Mouse (Mus musculus): Measurements from ENCODE around the gene Gm13276. TPM values are rescaled to one million over a fixed set of nuclear protein-coding genes. Genes with fewer than 3 reads are reported as not detected.
A peak's percentile ranks its signal among the peaks of the same experiment; 100 is the strongest.
"Not testable (repeated sequence)": the region's sequence is repeated elsewhere in the genome, so short reads cannot be mapped to it uniquely, and the experiment has no call there.

Gene Gm13276
- polyA plus RNA-seq (2016; fragmentation: Nextera tagmentation; extraction: Ambion mirVana): not detected in 2 replicates

DNA sequence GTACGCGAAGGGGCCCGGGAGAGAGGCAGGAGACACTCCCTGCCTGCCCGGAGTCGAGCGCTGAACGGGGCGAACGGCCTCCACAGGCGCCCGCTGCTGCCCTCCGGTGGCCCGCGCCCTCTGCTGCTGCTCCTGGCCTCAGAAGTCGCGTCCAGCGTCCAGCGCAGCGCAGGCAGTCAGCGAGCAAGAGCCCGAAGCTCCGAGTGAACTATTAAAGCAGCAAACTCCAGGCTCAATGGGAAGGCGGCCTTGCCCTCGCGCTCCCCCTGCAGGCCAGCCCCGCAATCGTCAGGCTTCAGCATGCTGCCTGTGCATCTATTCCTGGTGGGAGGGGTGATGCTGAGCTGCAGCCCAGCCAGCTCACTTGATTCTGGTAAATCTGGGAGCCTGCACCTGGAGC is at the start of gene Gm13276:
TSS of gene Gm13276 (plus strand) at position 301 of the 400 bp plus-strand sequence.
- not testable (repeated sequence) for H3K4me3 ChIP-seq; H3K4me1 ChIP-seq; DNase-seq (ENCODE audit: extremely low spot score, low spot score); H3K27ac ChIP-seq; H3K27me3 ChIP-seq (ENCODE audit: poor library complexity, severe bottlenecking); H3K36me3 ChIP-seq (replicated peaks); H3K9me3 ChIP-seq
- no CpG with 5 or more reads among the region's 27 CpGs for WGBS

DNA sequence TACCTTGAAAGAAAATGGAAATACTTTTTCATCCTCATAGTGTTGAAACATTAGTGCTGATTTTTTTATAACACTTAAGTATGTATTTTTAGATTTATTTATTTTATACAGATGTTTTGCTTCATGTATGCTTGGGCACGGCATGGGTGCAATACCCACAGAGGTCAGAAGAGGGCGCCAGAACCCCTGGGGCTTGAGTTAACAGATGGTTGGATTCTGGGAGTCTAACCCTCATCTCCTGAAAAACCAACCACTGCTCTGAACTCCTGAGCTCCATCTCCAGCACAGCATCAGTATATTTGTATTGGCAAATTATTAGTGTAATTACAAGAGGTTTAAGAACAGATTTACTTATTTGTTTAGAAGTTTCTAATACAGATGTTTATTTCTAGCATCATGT is 47.0 kb upstream of the Gm13276 start:
- Histone ChIP-seq H3K4me1 (no peaks in the 10 kb centered on the region), H3K27me3 (ENCODE audit: poor library complexity, severe bottlenecking) (no peaks in the 10 kb centered on the region), H3K9me3 (no peaks in the 10 kb centered on the region), H3K27ac (no peak overlapping the region), H3K4me3 (no peak overlapping the region), H3K36me3 (replicated peaks) (no peaks in the 10 kb centered on the region)
- WGBS: 4% methylated on average over 2 of the region's 2 CpGs
- DNase-seq (ENCODE audit: extremely low spot score, low spot score): peak; percentile 82

DNA sequence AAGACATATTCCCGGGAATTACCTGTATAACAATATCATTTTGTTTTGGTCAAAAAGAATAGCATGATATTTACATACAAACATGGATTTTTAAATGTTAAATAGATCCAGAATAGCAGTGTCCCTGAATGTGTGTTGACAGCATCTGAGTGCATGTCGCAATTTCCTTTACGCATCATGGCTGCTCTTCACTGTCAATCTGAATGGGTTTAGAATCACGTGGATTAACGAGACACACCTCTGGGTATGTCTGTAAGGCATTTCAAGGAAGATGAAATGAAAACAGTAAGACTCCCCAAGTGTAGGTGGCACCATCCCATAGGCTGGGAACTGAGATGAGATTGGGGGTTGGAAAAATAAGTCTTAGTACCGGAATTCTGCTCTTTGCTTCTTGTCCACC is 46.5 kb upstream of the Gm13276 start:
- no peaks in the 10 kb centered on the region for H3K9me3 ChIP-seq
- no peaks in the 10 kb centered on the region for H3K4me1 ChIP-seq
- no peaks in the 10 kb centered on the region for H3K36me3 ChIP-seq (replicated peaks)
- H3K27me3 ChIP-seq (ENCODE audit: poor library complexity, severe bottlenecking): no peaks in the 10 kb centered on the region
- 91% methylated on average over 6 of the region's 6 CpGs for WGBS
- no peak overlapping the region for H3K27ac ChIP-seq
- no peak for DNase-seq (ENCODE audit: extremely low spot score, low spot score)
- H3K4me3 ChIP-seq: no peak overlapping the region

DNA sequence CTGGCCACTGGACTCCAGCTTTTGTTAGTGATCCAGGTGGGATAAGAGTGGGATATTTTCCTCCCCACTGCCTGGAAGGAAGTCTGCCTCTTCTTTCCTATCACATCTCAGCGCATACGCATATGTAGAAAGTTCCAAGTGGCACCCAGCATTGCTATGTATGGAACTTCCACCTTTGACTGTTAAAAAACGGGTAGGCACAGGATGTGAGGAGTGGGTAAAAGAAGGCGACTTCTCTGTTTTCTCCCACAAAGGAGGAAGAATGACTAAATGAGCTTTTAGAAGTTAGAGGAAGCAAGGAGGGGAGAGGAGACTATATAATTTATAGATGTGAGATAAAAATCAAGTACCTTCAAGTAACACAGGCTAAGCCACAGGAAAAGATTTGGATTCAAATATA is 44.1 kb upstream of the Gm13276 start:
- no peaks in the 10 kb centered on the region for H3K27me3 ChIP-seq (ENCODE audit: poor library complexity, severe bottlenecking)
- H3K27ac ChIP-seq: no peak overlapping the region
- H3K9me3 ChIP-seq: no peaks in the 10 kb centered on the region
- peaks cover 8% of the 10 kb centered on the region for H3K4me1 ChIP-seq
- 93% methylated on average over 4 of the region's 4 CpGs for WGBS
- no peak for DNase-seq (ENCODE audit: extremely low spot score, low spot score)
- no peak overlapping the region for H3K4me3 ChIP-seq
- H3K36me3 ChIP-seq (replicated peaks): no peaks in the 10 kb centered on the region

DNA sequence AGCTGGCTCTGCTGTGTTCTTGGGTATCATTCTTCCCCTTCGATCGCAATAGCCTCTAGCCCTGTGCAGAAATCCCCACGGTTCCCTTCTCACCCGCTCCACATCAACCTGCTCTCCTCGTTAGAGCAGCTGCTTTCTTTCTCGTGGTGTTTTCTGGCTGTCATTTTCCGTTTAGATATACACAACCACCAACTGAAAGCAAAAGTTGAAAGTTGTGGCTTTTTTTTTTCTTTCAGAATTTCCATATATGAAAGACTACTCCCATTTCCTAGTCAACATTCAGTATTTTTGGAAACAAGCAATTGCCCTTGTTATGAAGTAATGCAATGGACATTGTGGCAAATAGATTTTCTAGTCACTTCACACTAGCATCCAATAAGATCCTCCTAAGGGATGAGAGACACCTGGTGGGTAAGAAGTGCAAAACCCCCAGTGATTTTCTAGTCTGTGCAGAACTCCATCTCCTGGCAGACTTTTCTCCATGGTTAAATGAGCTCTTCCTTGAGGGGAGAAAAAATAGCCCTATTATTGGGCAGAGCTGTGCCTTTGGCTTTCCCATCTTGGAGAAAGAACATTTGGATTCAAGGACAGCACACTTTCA is 42.6 kb upstream of the Gm13276 start:
- Histone ChIP-seq H3K27me3 (ENCODE audit: poor library complexity, severe bottlenecking) (no peaks in the 10 kb centered on the region), H3K36me3 (replicated peaks) (no peaks in the 10 kb centered on the region), H3K27ac (no peak overlapping the region), H3K4me1 (peaks cover 8% of the 10 kb centered on the region), H3K9me3 (no peaks in the 10 kb centered on the region), H3K4me3 (no peak overlapping the region)
- DNase-seq (ENCODE audit: extremely low spot score, low spot score): no peak
- WGBS: 86% methylated on average over 7 of the region's 7 CpGs

DNA sequence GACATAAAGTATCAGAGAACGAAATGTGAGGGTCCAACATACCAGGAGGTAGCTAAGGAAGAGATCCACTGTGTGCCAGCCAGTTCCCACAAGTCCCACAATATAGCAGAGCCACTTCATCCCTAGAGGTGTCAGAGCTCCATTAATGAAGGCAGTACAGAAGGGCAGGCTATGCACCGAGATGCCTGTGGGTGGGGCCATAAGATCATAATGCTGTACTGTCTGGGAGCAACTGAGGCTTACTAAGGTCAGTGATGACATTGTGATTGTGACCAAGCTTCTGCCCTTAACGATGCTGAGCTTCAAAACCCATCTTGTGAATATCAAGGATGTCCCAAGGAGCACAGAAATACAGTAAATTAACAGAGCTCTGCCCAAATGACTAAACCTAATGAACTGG is 41.3 kb upstream of the Gm13276 start:
- DNase-seq (ENCODE audit: extremely low spot score, low spot score): no peak
- Histone ChIP-seq H3K27ac (no peak overlapping the region), H3K36me3 (replicated peaks) (no peaks in the 10 kb centered on the region), H3K9me3 (no peaks in the 10 kb centered on the region), H3K4me3 (no peak overlapping the region), H3K4me1 (peaks cover 8% of the 10 kb centered on the region), H3K27me3 (ENCODE audit: poor library complexity, severe bottlenecking) (no peaks in the 10 kb centered on the region)
- WGBS: 77% methylated on average over 3 of the region's 3 CpGs

DNA sequence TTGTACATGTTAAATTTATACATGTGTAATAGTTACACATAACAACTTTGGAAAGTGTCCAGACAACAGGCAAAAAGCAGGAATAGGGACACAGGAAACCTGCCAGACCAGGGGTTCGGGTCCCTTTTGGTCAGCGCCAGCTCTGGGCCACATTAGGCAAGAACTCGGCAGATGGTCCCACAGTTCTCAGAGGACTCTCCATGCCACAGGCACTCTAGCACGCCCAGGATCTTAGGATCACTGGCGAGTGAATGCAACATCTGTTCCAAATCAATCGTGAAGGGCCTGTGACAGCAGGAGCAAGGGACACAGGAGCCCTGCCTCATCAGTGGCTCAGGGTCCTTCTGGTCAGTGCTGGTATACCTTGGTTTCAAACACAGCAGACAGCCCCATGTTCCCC is 35.6 kb upstream of the Gm13276 start:
- Histone ChIP-seq H3K27ac (no peak overlapping the region), H3K4me3 (no peak overlapping the region), H3K27me3 (ENCODE audit: poor library complexity, severe bottlenecking) (no peaks in the 10 kb centered on the region), H3K9me3 (no peaks in the 10 kb centered on the region), H3K36me3 (replicated peaks) (no peaks in the 10 kb centered on the region), H3K4me1 (peaks cover 12% of the 10 kb centered on the region)
- WGBS: 57% methylated on average over 6 of the region's 6 CpGs
- DNase-seq (ENCODE audit: extremely low spot score, low spot score): no peak

DNA sequence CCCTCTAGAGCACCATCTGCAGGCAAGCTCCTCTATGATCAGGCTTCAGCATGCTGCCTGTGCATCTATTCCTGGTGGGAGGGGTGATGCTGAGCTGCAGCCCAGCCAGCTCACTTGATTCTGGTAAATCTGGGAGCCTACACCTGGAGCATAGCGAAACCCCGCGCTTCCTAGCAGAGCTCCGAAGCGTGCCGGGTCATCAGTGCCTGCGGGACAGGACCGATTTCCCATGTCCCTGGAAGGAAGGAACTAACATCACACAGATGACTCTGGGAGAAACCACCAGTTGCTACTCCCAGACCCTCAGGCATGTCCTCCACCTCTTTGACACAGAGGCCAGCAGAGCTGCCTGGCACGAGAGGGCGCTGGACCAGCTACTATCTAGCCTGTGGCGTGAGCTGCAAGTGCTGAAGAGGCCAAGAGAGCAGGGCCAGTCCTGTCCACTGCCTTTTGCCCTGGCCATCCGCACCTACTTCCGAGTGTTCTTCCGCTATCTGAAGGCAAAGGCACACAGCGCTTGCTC is 30.6 kb upstream of the Gm13276 start, which contains the start of gene Gm13271:
TSS of gene Gm13271 (plus strand) at position 51 of the 523 bp plus-strand sequence.
- 65% methylated on average over 15 of the region's 15 CpGs for WGBS
- H3K27me3 ChIP-seq (ENCODE audit: poor library complexity, severe bottlenecking); H3K9me3 ChIP-seq; H3K4me1 ChIP-seq; H3K27ac ChIP-seq; DNase-seq (ENCODE audit: extremely low spot score, low spot score); H3K36me3 ChIP-seq (replicated peaks); H3K4me3 ChIP-seq: not testable (repeated sequence)

DNA sequence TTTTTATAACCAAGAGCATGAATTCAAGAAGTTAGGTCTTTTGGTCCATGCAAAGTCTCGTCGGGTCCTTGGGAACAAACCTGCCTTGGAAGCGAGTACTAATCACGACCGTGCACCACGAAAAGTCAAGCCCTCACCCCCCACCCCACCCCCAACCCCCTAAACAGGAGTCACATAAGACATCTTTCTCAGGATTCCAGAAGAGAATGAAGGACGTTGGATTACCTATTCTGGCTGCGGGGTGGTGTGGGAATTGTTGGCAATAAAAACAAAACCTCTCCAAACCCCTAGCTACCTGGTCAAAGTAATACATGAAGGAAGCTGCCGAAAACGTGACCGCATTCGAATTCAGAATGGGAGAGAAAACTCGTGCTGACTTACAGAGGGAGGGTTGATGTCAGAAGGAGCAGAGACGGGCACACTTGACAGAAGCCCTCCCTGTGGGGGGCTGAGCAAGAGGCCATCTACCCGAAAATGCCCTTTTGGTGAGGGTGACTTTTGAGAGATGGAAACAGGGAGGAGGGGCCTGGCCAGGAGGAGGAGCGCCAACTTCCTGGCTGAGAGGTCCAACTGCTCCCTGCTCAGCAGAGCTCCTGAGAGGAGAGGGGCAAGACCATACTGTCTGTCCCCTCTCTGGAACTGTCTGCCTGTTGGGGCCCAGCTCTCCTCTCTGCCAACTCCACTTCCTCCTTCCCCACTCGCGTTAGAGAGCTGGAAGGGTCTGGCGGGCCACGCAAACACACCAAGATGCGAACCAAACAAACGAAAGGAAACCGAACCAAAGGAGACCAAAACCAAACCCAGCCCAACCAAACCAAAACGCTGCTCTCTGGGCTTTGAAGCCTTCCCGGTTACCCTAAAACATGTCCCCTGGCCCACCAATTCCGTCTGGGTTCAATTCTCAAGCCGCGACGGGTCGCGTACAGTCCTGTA is 28.7 kb upstream of the Gm13276 start:
- H3K9me3 ChIP-seq; H3K36me3 ChIP-seq (replicated peaks); H3K4me1 ChIP-seq; H3K27me3 ChIP-seq (ENCODE audit: poor library complexity, severe bottlenecking): not testable (repeated sequence)
- Histone ChIP-seq H3K27ac (peak overlapping the region; percentile 85), H3K4me3 (peak overlapping the region; percentile 62)
- DNase-seq (ENCODE audit: extremely low spot score, low spot score): peak; percentile 46
- WGBS: 14% methylated on average over 29 of the region's 31 CpGs

DNA sequence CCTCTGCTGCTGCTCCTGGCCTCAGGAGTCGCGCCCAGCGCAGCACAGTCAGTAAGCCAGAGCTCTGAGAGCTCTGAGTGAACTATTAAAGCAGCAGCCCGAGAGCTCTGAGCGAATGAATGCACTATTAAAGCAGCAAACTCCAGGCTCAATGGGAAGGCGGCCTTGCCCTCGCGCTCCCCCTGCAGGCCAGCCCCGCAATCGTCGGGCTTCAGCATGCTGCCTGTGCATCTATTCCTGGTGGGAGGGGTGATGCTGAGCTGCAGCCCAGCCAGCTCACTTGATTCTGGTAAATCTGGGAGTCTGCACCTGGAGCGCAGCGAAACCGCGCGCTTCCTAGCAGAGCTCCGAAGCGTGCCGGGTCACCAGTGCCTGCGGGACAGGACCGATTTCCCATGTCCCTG is 27.9 kb upstream of the Gm13276 start:
- not testable (repeated sequence) for H3K27me3 ChIP-seq (ENCODE audit: poor library complexity, severe bottlenecking); H3K4me1 ChIP-seq; H3K36me3 ChIP-seq (replicated peaks); H3K9me3 ChIP-seq
- peak overlapping the region; percentile 85 for H3K27ac ChIP-seq
- DNase-seq (ENCODE audit: extremely low spot score, low spot score): peak; percentile 82
- 0% methylated on average over 18 of the region's 21 CpGs for WGBS
- peak overlapping the region; percentile 62 for H3K4me3 ChIP-seq

DNA sequence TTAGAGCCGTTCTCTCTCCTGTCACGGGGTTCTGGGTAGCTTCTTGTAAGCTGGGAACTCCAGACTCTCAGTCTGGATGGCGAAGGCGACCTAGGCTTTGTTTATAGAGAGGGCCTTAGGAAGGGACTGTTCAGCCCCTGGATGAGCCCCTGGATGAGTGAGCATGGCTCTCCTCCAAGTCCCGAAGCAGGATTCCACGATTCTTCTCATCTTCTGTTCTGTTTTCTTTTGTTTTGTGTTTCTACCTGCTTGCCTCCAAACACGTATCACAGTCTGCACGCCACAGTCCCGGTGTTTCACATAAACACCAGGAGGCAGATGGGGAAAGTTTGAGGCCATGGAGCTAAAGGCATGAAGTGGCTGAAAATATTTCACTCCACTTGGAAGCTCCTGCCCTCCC is 26.8 kb upstream of the Gm13276 start:
- WGBS: 88% methylated on average over 9 of the region's 9 CpGs
- not testable (repeated sequence) for H3K27ac ChIP-seq; DNase-seq (ENCODE audit: extremely low spot score, low spot score); H3K36me3 ChIP-seq (replicated peaks); H3K4me3 ChIP-seq; H3K9me3 ChIP-seq; H3K27me3 ChIP-seq (ENCODE audit: poor library complexity, severe bottlenecking)
- H3K4me1 ChIP-seq: peaks cover 10% of the 10 kb centered on the region

DNA sequence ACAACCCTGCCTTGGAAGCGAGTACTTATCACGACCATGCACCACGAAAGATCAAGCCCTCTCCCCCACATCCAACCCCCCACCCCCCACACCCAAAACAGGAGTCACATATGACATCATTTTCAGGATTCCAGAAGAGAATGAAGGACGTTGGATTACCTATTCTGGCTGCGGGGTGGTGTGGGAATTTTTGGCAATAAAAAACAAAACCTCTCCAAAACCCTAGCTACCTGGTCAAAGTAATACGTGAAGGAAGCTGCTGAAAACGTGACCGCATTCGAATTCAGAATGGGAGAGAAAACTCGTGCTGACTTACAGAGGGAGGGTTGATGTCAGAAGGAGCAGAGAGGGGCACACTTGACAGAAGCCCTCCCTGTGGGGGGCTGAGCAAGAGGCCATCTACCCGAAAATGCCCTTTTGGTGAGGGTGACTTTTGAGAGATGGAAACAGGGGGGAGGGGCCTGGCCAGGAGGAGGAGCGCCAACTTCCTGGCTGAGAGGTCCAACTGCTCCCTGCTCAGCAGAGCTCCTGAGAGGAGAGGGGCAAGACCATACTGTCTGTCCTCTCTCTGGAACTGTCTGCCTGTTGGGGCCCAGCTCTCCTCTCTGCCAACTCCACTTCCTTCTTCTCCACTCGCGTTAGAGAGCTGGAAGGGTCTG is 25.8 kb upstream of the Gm13276 start, which contains the start of gene Gm13283:
TSS of gene Gm13283 (plus strand) at position 510 of the 659 bp plus-strand sequence.
- Histone ChIP-seq H3K4me1 (peaks cover 10% of the 10 kb centered on the region), H3K27ac (peak within 1 kb of the TSS; percentile 66; the same call in 1 of the 2 replicates), H3K4me3 (peak within 1 kb of the TSS; percentile 44)
- WGBS: 27% methylated on average over 11 of the region's 14 CpGs
- not testable (repeated sequence) for H3K27me3 ChIP-seq (ENCODE audit: poor library complexity, severe bottlenecking); DNase-seq (ENCODE audit: extremely low spot score, low spot score); H3K9me3 ChIP-seq; H3K36me3 ChIP-seq (replicated peaks)

All from forebrain, embryonic 10.5 days (tissue).